Mouse (Mus musculus): Measurements from ENCODE around the gene E2f8. TPM values are rescaled to one million over a fixed set of nuclear protein-coding genes. Genes with fewer than 3 reads are reported as not detected.

E2f8 gene
- total and polyA plus RNA-seq, 3 experiments, result 2.6 to 17.1 (median 3.8) TPM

DNA sequence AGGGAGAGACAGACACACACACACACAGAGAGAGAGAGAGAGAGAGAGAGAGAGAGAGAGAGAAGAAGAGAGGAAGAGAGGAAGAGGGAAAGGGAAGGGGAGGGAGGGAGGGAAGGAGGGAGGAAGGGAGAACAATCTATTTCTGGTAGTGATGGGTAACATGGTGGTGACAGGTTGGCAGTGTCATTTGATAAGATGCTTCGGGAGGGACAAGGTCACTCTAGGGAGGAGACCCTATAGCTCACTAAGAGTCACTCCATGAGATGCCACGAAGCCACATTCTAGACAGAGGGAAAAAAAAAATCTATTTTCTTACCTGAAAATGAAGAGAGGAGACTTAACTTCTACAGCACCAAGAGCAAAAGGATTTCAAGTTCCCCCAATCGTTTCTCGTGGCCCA lies 14.7 kb upstream of the E2f8 start:
- Histone ChIP-seq H3K4me3 (replicated peaks in 1 of 3; ENCODE audit: low read depth in 2 of 3, low read length in 2 of 3, poor library complexity in 1 of 3) (no peak overlapping the region), H3K79me2 (replicated peaks; ENCODE audit: control insufficient read depth, extremely low read depth, insufficient read depth, poor library complexity, severe bottlenecking) (no peaks in the 10 kb centered on the region), H3K36me3 (replicated peaks in 1 of 2; ENCODE audit: control insufficient read depth in 1 of 2, insufficient read depth in 1 of 2, low read length in 1 of 2) (no peaks in the 10 kb centered on the region), H3K4me2 (ENCODE audit: insufficient read depth, low read depth, poor library complexity, severe bottlenecking) (no peak overlapping the region), H3K9ac (ENCODE audit: insufficient read depth, low read depth) (no peak overlapping the region), H3K9me3 (replicated peaks; ENCODE audit: low read length) (no peaks in the 10 kb centered on the region), H3K27me3 (replicated peaks) (peaks cover 9% of the 10 kb centered on the region), H3K27ac (ENCODE audit: insufficient read depth, low read depth) (no peak overlapping the region), H3K4me1 (ENCODE audit: control insufficient read depth in 1 of 2, insufficient read depth in 2 of 2) (peaks cover 2 to 4% of the 10 kb centered on the region in 2 experiments; a peak in 2 of 4 replicates)
- in situ Hi-C loops (cut with MboI; ENCODE audit: low pct_ligation_motif_present, low pct_unique_long_range_greater_than_20kb, low sequenced_read_pairs) (no loop called here), dilution Hi-C loops (cut with MboI; ENCODE audit: extremely low pct_ligation_motif_present, extremely low pct_unique_long_range_greater_than_20kb, low sequenced_read_pairs) (no loop called here)
- TF ChIP-seq RAD21 (IDR thresholded peaks at IDR 0.05; ENCODE audit: low read depth, low read length) (no peak), MYC (IDR thresholded peaks at IDR 0.05; ENCODE audit: low read depth, low read length) (no peak), UBTF (IDR thresholded peaks at IDR 0.05; ENCODE audit: low read depth, low read length) (no peak), NELFE (IDR thresholded peaks at IDR 0.05; ENCODE audit: low read depth, low read length) (no peak), MXI1 (IDR thresholded peaks at IDR 0.05; ENCODE audit: low read depth, low read length) (no peak), IRF4 (IDR thresholded peaks at IDR 0.05; ENCODE audit: low read depth, low read length) (no peak), BHLHE40 (IDR thresholded peaks at IDR 0.05; ENCODE audit: low read depth, low read length) (no peak), CHD2 (IDR thresholded peaks at IDR 0.05; ENCODE audit: low read length) (no peak), ZNF384 (IDR thresholded peaks at IDR 0.05; ENCODE audit: low read depth, low read length) (no peak), SMC3 (IDR thresholded peaks at IDR 0.05; ENCODE audit: low read depth, low read length) (no peak), CHD1 (IDR thresholded peaks at IDR 0.05; ENCODE audit: low read depth, low read length) (no peak), ZC3H11A (IDR thresholded peaks at IDR 0.05; ENCODE audit: low read depth, low read length) (no peak), SIN3A (IDR thresholded peaks at IDR 0.05; ENCODE audit: low read length) (no peak), TBP (conservative IDR thresholded peaks at IDR 0.05; ENCODE audit: low read depth, low read length) (no peak), USF1 (IDR thresholded peaks at IDR 0.05; ENCODE audit: low read depth, low read length) (no peak)
- no peak for DNase-seq (ENCODE audit: extremely low read depth)

DNA sequence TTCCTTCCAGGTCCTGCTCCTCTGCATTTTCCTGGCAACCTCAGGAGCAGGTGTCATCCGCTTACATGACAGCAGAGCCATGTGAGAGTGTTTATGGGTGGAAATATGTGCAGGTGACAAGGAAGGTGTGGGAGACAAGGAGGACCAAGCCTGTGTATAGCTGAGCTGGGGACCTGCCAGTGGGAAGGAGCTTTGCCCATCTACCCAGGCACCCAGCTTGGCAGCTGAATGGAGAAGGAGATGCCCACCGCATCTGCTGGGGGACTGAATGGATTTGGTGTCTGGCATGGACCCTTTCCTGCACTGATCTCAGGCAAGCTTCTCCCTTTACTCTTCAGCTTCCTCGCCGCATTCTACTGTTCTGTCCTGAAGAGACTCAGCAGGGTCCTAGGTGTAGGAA lies 14.1 kb upstream of the E2f8 start:
- no peaks in the 10 kb centered on the region for H3K9me3 ChIP-seq (replicated peaks; ENCODE audit: low read length)
- no peak overlapping the region for H3K27ac ChIP-seq (ENCODE audit: insufficient read depth, low read depth)
- H3K79me2 ChIP-seq (replicated peaks; ENCODE audit: control insufficient read depth, extremely low read depth, insufficient read depth, poor library complexity, severe bottlenecking), result no peaks in the 10 kb centered on the region
- H3K4me1 ChIP-seq (ENCODE audit: control insufficient read depth in 1 of 2, insufficient read depth in 2 of 2), result peaks cover 2 to 4% of the 10 kb centered on the region in 2 experiments; a peak in 2 of 4 replicates
- H3K9ac ChIP-seq (ENCODE audit: insufficient read depth, low read depth), result no peak overlapping the region
- H3K36me3 ChIP-seq (replicated peaks in 1 of 2; ENCODE audit: control insufficient read depth in 1 of 2, insufficient read depth in 1 of 2, low read length in 1 of 2), result no peaks in the 10 kb centered on the region
- H3K4me3 ChIP-seq (replicated peaks in 1 of 3; ENCODE audit: low read depth in 2 of 3, low read length in 2 of 3, poor library complexity in 1 of 3), result no peak overlapping the region
- H3K4me2 ChIP-seq (ENCODE audit: insufficient read depth, low read depth, poor library complexity, severe bottlenecking), result no peak overlapping the region
- H3K27me3 ChIP-seq (replicated peaks), result peaks cover 12% of the 10 kb centered on the region
- no peak for DNase-seq (ENCODE audit: extremely low read depth)
- in situ Hi-C loops (cut with MboI; ENCODE audit: low pct_ligation_motif_present, low pct_unique_long_range_greater_than_20kb, low sequenced_read_pairs) (no loop called here), dilution Hi-C loops (cut with MboI; ENCODE audit: extremely low pct_ligation_motif_present, extremely low pct_unique_long_range_greater_than_20kb, low sequenced_read_pairs) (no loop called here)
- no peak for TF ChIP-seq JUND (conservative IDR thresholded peaks at IDR 0.05; ENCODE audit: low read depth, low read length)
- TF ChIP-seq MEF2A (IDR thresholded peaks at IDR 0.05; ENCODE audit: borderline replicate concordance, low read depth, low read length), result no peak
- no peak for TF ChIP-seq USF1 (IDR thresholded peaks at IDR 0.05; ENCODE audit: low read depth, low read length)
- no peak for TF ChIP-seq SIN3A (IDR thresholded peaks at IDR 0.05; ENCODE audit: low read length)
- no peak for TF ChIP-seq ELF1 (IDR thresholded peaks at IDR 0.05; ENCODE audit: low read depth, low read length)
- no peak for TF ChIP-seq CTCF (conservative IDR thresholded peaks at IDR 0.05 in 1 of 2, IDR thresholded peaks at IDR 0.05 in 1 of 2; ENCODE audit: low read depth in 2 of 2, low read length in 2 of 2)
- TF ChIP-seq ZC3H11A (IDR thresholded peaks at IDR 0.05; ENCODE audit: low read depth, low read length), result no peak
- TF ChIP-seq E2F4 (IDR thresholded peaks at IDR 0.05; ENCODE audit: insufficient replicate concordance, low read depth, low read length), result no peak
- no peak for TF ChIP-seq ZKSCAN1 (IDR thresholded peaks at IDR 0.05; ENCODE audit: borderline replicate concordance, low read depth, low read length)
- TF ChIP-seq RAD21 (IDR thresholded peaks at IDR 0.05; ENCODE audit: low read depth, low read length), result no peak
- TF ChIP-seq GABPA (IDR thresholded peaks at IDR 0.05; ENCODE audit: insufficient replicate concordance, low read depth, low read length), result no peak
- no peak for TF ChIP-seq KAT2A (IDR thresholded peaks at IDR 0.05; ENCODE audit: insufficient replicate concordance, low read length)
- TF ChIP-seq USF2 (conservative IDR thresholded peaks at IDR 0.05; ENCODE audit: low read depth, low read length), result no peak
- TF ChIP-seq TCF12 (IDR thresholded peaks at IDR 0.05; ENCODE audit: low read depth, low read length), result no peak
- no peak for TF ChIP-seq SMC3 (IDR thresholded peaks at IDR 0.05; ENCODE audit: low read depth, low read length)
- TF ChIP-seq MYC (IDR thresholded peaks at IDR 0.05; ENCODE audit: low read depth, low read length), result no peak
- TF ChIP-seq ETS1 (conservative IDR thresholded peaks at IDR 0.05; ENCODE audit: low read depth, low read length), result no peak

Measured in CH12.LX (cell line).